Mouse (Mus musculus): ENCODE measurements around the gene Adh6a. TPM values are rescaled to one million over a fixed set of nuclear protein-coding genes. Genes with fewer than 3 reads are reported as not detected.

Adh6a gene
- polyA plus RNA-seq, 1 experiment from 2014 or later, result not detected

- Histone ChIP-seq H3K4me3 (ENCODE audit: inconsistent target) (no peak overlapping the region), H3K36me3 (ENCODE audit: inconsistent target) (no peaks in the 10 kb centered on the region), H3K79me2 (ENCODE audit: inconsistent target) (no peaks in the 10 kb centered on the region), H3K27ac (no peak overlapping the region)
- WGBS (ENCODE audit: missing documents), result 87% methylated on average over 6 of the region's 6 CpGs
These were observed 9.2 kb upstream of the Adh6a start for GRCm38 (mm10) chr3:138303771-138304488.

GRCm38 (mm10) chr3:138304489-138304871, 8.6 kb upstream of the Adh6a start:
- H3K27ac ChIP-seq, result no peak overlapping the region

GRCm38 (mm10) chr3:138305486-138306289, 7.4 kb upstream of the Adh6a start:
- Histone ChIP-seq H3K36me3 (ENCODE audit: inconsistent target) (no peaks in the 10 kb centered on the region), H3K4me3 (ENCODE audit: inconsistent target) (no peak overlapping the region), H3K27ac (no peak overlapping the region), H3K79me2 (ENCODE audit: inconsistent target) (no peaks in the 10 kb centered on the region)
- WGBS (ENCODE audit: missing documents), result 79% methylated on average over 10 of the region's 10 CpGs

More at GRCm38 (mm10) chr3:138304489-138304871, 8.6 kb upstream of the Adh6a start:
- WGBS (ENCODE audit: missing documents), result 90% methylated on average over 4 of the region's 4 CpGs
- H3K36me3 ChIP-seq (ENCODE audit: inconsistent target), result no peaks in the 10 kb centered on the region
- no peaks in the 10 kb centered on the region for H3K79me2 ChIP-seq (ENCODE audit: inconsistent target)
- no peak overlapping the region for H3K4me3 ChIP-seq (ENCODE audit: inconsistent target)

GRCm38 (mm10) chr3:138306290-138306683, 6.8 kb upstream of the Adh6a start:
- H3K4me3 ChIP-seq (ENCODE audit: inconsistent target), result no peak overlapping the region
- no peaks in the 10 kb centered on the region for H3K36me3 ChIP-seq (ENCODE audit: inconsistent target)
- H3K79me2 ChIP-seq (ENCODE audit: inconsistent target), result no peaks in the 10 kb centered on the region
- WGBS (ENCODE audit: missing documents), result 82% methylated on average over 8 of the region's 8 CpGs
- H3K27ac ChIP-seq, result no peak overlapping the region

- no peaks in the 10 kb centered on the region for H3K79me2 ChIP-seq (ENCODE audit: inconsistent target)
- no peaks in the 10 kb centered on the region for H3K36me3 ChIP-seq (ENCODE audit: inconsistent target)
- no peak overlapping the region for H3K27ac ChIP-seq
- WGBS (ENCODE audit: missing documents), result 89% methylated on average over 8 of the region's 8 CpGs
- no peak overlapping the region for H3K4me3 ChIP-seq (ENCODE audit: inconsistent target)
These were observed 3.2 kb upstream of the Adh6a start for GRCm38 (mm10) chr3:138309910-138310309.

GRCm38 (mm10) chr3:138311015-138311414, 2.1 kb upstream of the Adh6a start:
- H3K36me3 ChIP-seq (ENCODE audit: inconsistent target), result no peaks in the 10 kb centered on the region
- 87% methylated on average over 5 of the region's 6 CpGs for WGBS (ENCODE audit: missing documents)
- H3K79me2 ChIP-seq (ENCODE audit: inconsistent target), result no peaks in the 10 kb centered on the region
- H3K27ac ChIP-seq, result no peak overlapping the region
- no peak overlapping the region for H3K4me3 ChIP-seq (ENCODE audit: inconsistent target)

GRCm38 (mm10) chr3:138316908-138317472, 3.9 kb downstream of the Adh6a start:
- no peaks in the 10 kb centered on the region for H3K79me2 ChIP-seq (ENCODE audit: inconsistent target)
- H3K27ac ChIP-seq, result no peak overlapping the region
- WGBS (ENCODE audit: missing documents), result 78% methylated on average over 2 of the region's 2 CpGs
- H3K4me3 ChIP-seq (ENCODE audit: inconsistent target), result no peak overlapping the region
- no peaks in the 10 kb centered on the region for H3K36me3 ChIP-seq (ENCODE audit: inconsistent target)

- no peaks in the 10 kb centered on the region for H3K36me3 ChIP-seq (ENCODE audit: inconsistent target)
- H3K4me3 ChIP-seq (ENCODE audit: inconsistent target), result no peak overlapping the region
- no peaks in the 10 kb centered on the region for H3K79me2 ChIP-seq (ENCODE audit: inconsistent target)
- WGBS (ENCODE audit: missing documents), result 91% methylated on average over 17 of the region's 17 CpGs
- H3K27ac ChIP-seq, result no peak overlapping the region
These were observed 11.9 kb downstream of the Adh6a start for GRCm38 (mm10) chr3:138325001-138325400.

GRCm38 (mm10) chr3:138325466-138325865, 12.4 kb downstream of the Adh6a start:
- Histone ChIP-seq H3K36me3 (ENCODE audit: inconsistent target) (no peaks in the 10 kb centered on the region), H3K79me2 (ENCODE audit: inconsistent target) (no peaks in the 10 kb centered on the region), H3K4me3 (ENCODE audit: inconsistent target) (no peak overlapping the region), H3K27ac (no peak overlapping the region)
- 87% methylated on average over 5 of the region's 6 CpGs for WGBS (ENCODE audit: missing documents)

GRCm38 (mm10) chr3:138333910-138334309, 20.8 kb downstream of the Adh6a start:
- no peaks in the 10 kb centered on the region for H3K79me2 ChIP-seq (ENCODE audit: inconsistent target)
- 73% methylated on average over 8 of the region's 8 CpGs for WGBS (ENCODE audit: missing documents)
- H3K27ac ChIP-seq, result no peak overlapping the region
- no peak overlapping the region for H3K4me3 ChIP-seq (ENCODE audit: inconsistent target)
- no peaks in the 10 kb centered on the region for H3K36me3 ChIP-seq (ENCODE audit: inconsistent target)

GRCm38 (mm10) chr3:138334320-138334719, 21.2 kb downstream of the Adh6a start:
- WGBS (ENCODE audit: missing documents), result 52% methylated on average over 4 of the region's 4 CpGs
- Histone ChIP-seq H3K36me3 (ENCODE audit: inconsistent target) (no peaks in the 10 kb centered on the region), H3K27ac (no peak overlapping the region), H3K4me3 (ENCODE audit: inconsistent target) (no peak overlapping the region), H3K79me2 (ENCODE audit: inconsistent target) (no peaks in the 10 kb centered on the region)

- Histone ChIP-seq H3K4me3 (ENCODE audit: inconsistent target) (no peak overlapping the region), H3K27ac (no peak overlapping the region), H3K79me2 (ENCODE audit: inconsistent target) (no peaks in the 10 kb centered on the region), H3K36me3 (ENCODE audit: inconsistent target) (no peaks in the 10 kb centered on the region)
- WGBS (ENCODE audit: missing documents), result 82% methylated on average over 1 of the region's 1 CpGs
These were observed 22.5 kb downstream of the Adh6a start for GRCm38 (mm10) chr3:138335566-138335965.

- 48% methylated on average over 3 of the region's 3 CpGs for WGBS (ENCODE audit: missing documents)
- Histone ChIP-seq H3K27ac (no peak overlapping the region), H3K36me3 (ENCODE audit: inconsistent target) (no peaks in the 10 kb centered on the region), H3K4me3 (ENCODE audit: inconsistent target) (no peak overlapping the region), H3K79me2 (ENCODE audit: inconsistent target) (no peaks in the 10 kb centered on the region)
These were observed 23.1 kb downstream of the Adh6a start for GRCm38 (mm10) chr3:138336104-138336754.

- Histone ChIP-seq H3K4me3 (ENCODE audit: inconsistent target) (no peak within 1 kb of the TSS), H3K27ac (no peak within 1 kb of the TSS), H3K79me2 (ENCODE audit: inconsistent target) (no peaks in the 10 kb centered on the region), H3K36me3 (ENCODE audit: inconsistent target) (no peaks in the 10 kb centered on the region)
- WGBS (ENCODE audit: missing documents), result 67% methylated on average over 14 of the region's 14 CpGs
These were observed 28.4 kb downstream of the Adh6a start, which contains the start of gene Adh6b for GRCm38 (mm10) chr3:138341471-138341870. Gene Adh6b (plus strand): TSS chr3:138341775.
